Mouse (Mus musculus) bone marrow macrophage, adult 2 months (primary cell): ENCODE results near the gene Lamp1. TPM values are rescaled to one million over a fixed set of nuclear protein-coding genes. Genes with fewer than 3 reads are reported as not detected.

Experiments
- H3K27ac ChIP-seq: 2 replicates; pipeline ENCODE4 v1.5.1; 2012; ENCODE audit warnings: low read depth, low read length; ENCODE audit not compliant: insufficient read depth
- H3K4me1 ChIP-seq: 2 replicates; pipeline ENCODE4 v1.6.1; 2012; ENCODE audit warnings: low read length; ENCODE audit not compliant: control insufficient read depth, insufficient read depth
- H3K4me3 ChIP-seq: 2 replicates; pipeline ENCODE4 v1.5.1; 2012; ENCODE audit warnings: mild to moderate bottlenecking, low read length, moderate library complexity; ENCODE audit not compliant: insufficient read depth
- CTCF ChIP-seq: IDR thresholded peaks from 2 replicates; pipeline ENCODE4 v1.5.1; 2012; ENCODE audit warnings: low read depth, mild to moderate bottlenecking, low read length, moderate library complexity
- POLR2A ChIP-seq: IDR thresholded peaks from 2 replicates; pipeline ENCODE4 v1.6.1; 2012; ENCODE audit warnings: mild to moderate bottlenecking, low read depth, low read length, borderline replicate concordance
- polyA plus RNA-seq: library from polyadenylated mRNA; stranded (reverse); fragments of >200 nt; gene quantifications from 2 replicates; pipeline ENCODE4 v1.2.4, GENCODE M21; 2012; ENCODE audit not compliant: missing spikeins, insufficient read depth, insufficient read length

Lamp1 gene
- polyA plus RNA-seq: 1,527 and 1,629 TPM in 2 replicates

DNA sequence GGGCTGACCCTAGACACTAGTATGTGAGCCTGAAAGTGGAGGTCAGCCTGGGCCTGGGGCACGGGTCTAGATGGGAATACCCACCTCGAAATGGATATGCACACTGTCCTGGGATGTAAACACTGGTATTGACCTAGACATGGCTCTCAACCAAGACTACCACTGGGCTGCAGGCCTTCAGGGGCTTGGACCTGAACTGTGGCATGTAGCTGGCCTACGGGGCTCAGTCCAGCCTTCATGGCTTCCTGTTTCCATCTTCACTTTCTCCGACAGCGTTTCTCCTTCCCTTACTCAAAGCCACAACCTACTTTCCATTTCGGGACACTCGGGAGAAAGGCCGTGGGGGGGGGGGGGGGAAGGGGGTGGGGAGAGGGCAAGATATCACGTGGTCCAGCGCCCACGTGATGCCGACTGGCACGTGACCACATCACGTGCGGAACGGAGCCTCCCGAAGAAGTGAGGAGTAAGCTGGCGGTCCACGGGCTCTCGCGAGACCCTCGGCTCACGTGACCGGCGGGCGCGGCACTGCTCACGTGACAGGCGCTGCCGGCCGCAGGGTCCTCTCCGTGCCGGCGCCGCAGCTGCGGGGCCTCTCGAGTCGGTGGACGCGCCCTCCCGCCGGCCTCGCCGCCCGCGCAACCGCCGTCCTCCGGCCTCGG, at the start of gene Lamp1:
Gene Lamp1, plus strand, starts transcription at position 444 of the 659 bp plus-strand sequence.
- Histone ChIP-seq H3K4me1 (peaks cover 65% of the 10 kb centered on the region), H3K27ac (peak within 1 kb of the TSS; percentile 100), H3K4me3 (peak within 1 kb of the TSS; percentile 99)
- TF ChIP-seq POLR2A (no peak), CTCF (no peak)

DNA sequence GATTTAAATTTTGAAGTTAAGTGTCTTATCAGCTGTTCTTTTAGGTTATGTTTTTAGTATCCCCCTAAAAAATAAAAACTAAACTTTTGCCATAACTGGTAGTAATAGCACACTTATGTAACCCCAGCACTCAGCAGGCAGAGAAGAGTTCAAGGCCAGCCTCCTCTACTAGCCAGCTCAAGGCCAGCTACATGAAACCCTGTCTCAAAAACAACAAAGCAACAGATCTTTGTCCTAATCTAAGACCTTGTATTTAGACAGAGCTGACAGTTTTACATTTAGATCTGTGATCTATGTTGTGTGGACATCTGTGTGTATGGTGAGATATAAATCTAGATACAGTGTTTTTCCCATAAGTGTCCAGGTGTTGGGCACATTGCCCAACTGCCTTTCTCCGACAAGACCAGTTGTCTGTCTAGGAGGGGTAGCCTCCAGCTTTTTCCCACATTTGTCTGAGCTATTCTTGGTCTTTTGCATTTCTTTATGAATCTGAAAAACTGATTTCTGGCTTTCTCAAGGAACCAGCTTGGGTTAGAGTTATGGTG, 49.5 kb upstream of the Lamp1 start:
- H3K27ac ChIP-seq: no peak overlapping the region
- peaks cover 14% of the 10 kb centered on the region for H3K4me1 ChIP-seq
- TF ChIP-seq POLR2A: no peak
- H3K4me3 ChIP-seq: no peak overlapping the region

DNA sequence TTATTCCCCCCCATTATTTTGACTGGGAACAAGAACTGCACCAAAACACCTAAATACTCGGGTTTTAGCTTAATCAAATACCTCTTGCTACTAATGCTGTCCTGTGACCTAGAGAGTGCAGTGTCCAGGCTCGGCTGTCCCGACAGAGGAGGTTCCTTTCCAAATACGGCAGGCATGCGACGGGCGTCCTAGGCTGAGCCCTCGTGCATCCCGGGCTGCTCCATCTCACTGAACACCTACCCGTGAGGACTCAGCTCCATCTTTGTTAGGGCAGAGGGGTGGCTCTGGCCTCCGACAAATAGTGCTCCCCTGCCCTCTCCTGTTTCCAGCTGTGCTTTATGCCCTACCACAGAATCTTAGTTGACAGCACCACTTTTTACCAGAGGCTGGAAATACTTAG, 47.0 kb upstream of the Lamp1 start:
- H3K27ac ChIP-seq: no peak overlapping the region

DNA sequence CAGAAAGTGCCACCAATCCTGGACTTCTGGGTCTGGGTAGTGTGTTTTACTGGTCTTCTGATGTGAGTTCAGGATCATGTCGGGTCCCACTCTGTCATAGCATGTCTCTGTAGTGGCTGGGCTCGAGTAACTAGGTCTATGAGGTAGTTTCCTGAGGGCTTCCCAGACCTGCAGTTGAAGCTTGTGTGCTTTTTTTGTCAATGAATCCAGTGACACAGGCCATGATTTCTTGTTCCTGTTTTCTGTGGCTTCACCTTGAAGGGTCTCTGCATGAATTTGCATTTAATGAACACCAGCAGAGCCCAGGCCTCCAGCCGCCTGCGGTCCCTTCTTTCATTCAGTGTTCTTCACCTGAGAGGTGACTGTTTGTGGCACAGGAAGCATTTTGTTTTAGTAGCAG, 45.7 kb upstream of the Lamp1 start:
- Histone ChIP-seq H3K27ac (no peak overlapping the region), H3K4me3 (no peak overlapping the region), H3K4me1 (peaks cover 21% of the 10 kb centered on the region)
- TF ChIP-seq CTCF: no peak
- TF ChIP-seq POLR2A: no peak

More for the DNA sequence above, 47.0 kb upstream of the Lamp1 start:
- Histone ChIP-seq H3K4me1 (peaks cover 14% of the 10 kb centered on the region), H3K4me3 (no peak overlapping the region)
- no peak for TF ChIP-seq POLR2A
- TF ChIP-seq CTCF: no peak

DNA sequence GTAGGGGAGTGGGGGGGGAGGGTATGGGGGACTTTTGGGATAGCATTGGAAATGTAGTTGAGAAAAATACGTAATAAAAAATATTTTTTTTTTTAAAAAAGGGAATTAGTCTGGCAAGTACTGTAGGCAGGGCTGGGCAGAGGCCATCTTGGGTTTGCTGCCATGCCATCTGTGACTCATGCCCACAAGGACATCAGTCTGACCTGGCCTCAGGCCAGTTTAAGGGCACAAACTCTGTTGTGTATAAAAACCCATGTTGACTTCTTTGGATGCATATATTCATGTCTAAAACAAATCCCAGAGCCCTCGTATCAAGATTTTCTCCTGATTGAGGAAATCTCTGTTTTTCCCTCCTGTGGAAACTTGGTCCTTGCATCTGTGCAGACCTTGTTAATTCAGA, 41.9 kb upstream of the Lamp1 start:
- no peak overlapping the region for H3K4me3 ChIP-seq
- TF ChIP-seq POLR2A (no peak), CTCF (no peak)

DNA sequence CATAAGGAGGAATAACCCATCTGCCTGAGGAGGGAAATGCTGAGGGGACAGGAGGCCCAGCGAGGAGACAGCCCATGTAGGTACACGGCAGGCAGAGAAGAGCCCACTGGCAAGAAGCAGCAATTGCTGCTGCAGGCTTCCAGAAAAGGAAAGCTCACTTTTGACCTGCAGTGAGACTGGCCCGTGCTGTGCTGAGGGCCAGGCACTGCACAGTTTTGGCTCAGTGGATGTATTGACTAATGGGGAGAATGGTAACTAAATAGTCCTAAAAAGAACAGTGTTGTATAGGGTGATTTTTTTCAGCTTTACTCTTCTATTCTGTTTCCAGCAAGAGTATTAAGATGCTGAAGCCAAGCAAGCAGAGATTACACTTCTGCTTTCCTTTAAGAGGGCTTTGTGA, 40.4 kb upstream of the Lamp1 start:
- TF ChIP-seq POLR2A (no peak), CTCF (no peak)
- Histone ChIP-seq H3K27ac (no peak overlapping the region), H3K4me3 (no peak overlapping the region), H3K4me1 (peaks cover 15% of the 10 kb centered on the region)

More for the DNA sequence above, 41.9 kb upstream of the Lamp1 start:
- H3K27ac ChIP-seq: no peak overlapping the region; the same call in 1 of the 2 replicates
- peaks cover 25% of the 10 kb centered on the region for H3K4me1 ChIP-seq

DNA sequence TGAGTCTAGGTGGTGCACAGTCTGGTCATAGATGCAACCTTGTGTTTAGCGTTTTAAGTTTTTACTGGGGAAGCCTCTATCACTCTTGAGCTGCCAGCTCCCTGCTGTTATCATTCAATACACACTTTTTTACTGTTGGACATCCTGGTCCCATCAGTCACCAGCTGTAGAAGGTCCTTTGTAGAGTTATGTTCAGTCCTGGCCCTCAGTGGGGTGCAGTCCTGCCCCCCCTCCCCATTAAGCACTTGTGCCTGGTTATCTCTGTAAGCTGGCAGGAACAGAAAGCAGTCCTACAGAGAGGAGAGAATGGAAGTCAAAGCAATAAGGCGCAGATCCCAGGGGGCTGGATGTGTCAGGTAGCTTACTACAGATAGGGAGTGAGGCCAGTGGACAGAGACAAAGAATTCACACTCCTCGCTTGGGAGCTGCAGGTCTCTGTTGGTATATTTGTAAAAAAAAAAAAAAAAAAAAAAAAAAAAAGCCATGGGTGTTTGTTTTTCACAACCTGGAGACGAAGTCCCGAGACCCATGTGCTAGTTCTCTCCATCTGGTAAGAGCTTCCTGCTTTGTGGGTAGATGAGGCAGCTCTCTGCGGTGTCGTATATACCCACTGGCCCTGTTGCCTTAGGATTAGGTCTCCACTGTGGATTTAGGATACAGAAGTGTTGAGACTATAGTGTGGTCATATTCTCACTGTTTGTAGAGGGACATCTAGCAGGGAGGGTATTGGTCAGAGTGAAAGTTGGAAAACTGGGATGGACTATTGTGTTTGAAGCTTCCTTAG, 37.9 kb upstream of the Lamp1 start:
- Histone ChIP-seq H3K4me3 (no peak overlapping the region), H3K27ac (no peak overlapping the region), H3K4me1 (peaks cover 15% of the 10 kb centered on the region)
- TF ChIP-seq POLR2A (no peak), CTCF (no peak)

DNA sequence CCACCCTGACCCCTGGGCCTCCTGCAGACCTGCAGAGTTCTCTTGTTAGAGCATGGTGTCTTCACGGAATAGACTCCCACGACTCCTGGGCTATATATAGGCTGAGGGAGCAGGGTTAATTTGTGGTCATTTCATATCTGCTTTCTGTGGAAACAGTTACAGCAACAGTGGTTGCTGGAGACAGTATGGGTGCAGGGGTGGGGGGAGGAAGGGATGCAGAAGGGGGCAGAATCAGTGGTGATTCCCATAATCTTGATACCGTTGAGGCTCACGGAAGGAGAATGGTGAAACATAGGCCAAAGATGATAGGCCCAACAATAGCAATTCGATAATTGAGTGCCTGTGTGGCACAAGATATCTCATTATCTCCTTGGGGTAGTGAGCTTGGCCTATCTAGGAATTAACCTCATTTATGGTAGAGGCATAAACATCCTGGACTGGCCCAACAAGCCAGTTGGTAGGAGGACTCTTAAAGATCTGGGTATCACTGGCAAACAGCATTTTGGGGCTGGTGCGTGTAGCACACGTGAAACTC, 36.0 kb upstream of the Lamp1 start:
- Histone ChIP-seq H3K4me3 (no peak overlapping the region), H3K27ac (no peak overlapping the region)

DNA sequence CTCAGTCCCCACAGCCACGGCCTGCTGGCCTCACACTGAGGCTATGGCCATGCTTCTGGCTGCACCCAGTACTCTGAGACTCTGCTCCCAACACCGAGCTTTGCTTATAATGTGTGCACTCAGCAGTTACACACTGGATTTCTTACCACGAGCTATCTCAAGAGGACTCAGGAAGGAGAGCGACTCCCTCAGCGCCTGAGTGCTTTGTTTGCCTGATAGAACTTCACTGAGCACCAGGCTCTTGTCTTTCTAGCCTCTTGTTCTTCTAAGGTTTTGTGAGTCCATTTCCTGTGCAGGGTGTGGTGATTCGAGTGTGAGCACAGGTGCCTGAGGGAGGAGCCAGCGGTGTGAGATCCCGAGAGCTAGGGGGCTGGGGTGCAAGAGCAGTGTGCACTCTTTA, 34.1 kb upstream of the Lamp1 start:
- H3K27ac ChIP-seq: no peak overlapping the region
- no peak for TF ChIP-seq CTCF
- TF ChIP-seq POLR2A: no peak
- H3K4me3 ChIP-seq: no peak overlapping the region
- no peaks in the 10 kb centered on the region for H3K4me1 ChIP-seq

More for the DNA sequence above, 36.0 kb upstream of the Lamp1 start:
- no peak for TF ChIP-seq CTCF
- no peak for TF ChIP-seq POLR2A
- H3K4me1 ChIP-seq: peaks cover 6% of the 10 kb centered on the region
